Mouse (Mus musculus): ENCODE results near the gene Cacna2d4. TPM values are rescaled to one million over a fixed set of nuclear protein-coding genes. Genes with fewer than 3 reads are reported as not detected.
"Not testable (repeated sequence)": the region's sequence is repeated elsewhere in the genome, so short reads cannot be mapped to it uniquely, and the experiment has no call there.

The Cacna2d4 gene
- total RNA-seq, 2 experiments from 2014 or later: not detected

DNA sequence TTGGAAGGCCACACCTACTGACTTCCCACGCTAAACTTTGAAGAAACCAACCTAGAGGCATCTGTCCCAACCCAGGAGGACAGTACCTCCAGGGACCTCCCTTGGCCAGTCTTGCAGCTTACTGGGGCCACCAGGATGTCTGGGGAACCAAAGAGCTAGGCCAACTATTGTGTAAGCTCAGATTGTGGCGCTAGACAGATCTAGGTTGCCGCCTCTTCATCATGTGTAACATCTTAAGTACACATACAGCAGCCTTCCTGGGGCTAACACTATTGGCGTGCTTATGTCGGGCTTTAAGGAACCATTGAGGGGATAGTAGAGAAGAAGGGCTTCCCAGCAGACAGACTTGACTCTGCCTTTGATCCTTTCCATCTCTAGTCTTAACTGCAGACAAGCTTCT, 111.5 kb downstream of the Cacna2d4 start:
- DNase-seq: no peak

DNA sequence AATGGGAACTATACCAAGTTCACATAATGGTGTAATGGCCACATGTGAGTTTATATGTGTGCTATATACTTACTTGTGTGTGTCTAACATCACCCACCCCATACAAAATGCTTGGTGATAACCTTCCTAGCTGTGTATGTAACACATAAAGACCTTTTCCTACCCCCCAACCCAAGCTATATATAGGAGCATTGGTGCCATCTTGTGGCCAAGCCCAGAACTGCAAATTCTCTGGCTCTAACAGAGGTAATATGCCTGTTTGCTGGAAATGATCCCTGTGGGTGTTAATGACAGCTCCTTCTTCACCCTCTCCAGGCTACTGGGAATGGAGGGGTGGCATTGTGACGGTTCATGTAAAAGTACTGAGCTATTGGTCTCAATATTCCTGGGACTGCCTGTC, 111.9 kb downstream of the Cacna2d4 start:
- DNase-seq: peak; percentile 90

DNA sequence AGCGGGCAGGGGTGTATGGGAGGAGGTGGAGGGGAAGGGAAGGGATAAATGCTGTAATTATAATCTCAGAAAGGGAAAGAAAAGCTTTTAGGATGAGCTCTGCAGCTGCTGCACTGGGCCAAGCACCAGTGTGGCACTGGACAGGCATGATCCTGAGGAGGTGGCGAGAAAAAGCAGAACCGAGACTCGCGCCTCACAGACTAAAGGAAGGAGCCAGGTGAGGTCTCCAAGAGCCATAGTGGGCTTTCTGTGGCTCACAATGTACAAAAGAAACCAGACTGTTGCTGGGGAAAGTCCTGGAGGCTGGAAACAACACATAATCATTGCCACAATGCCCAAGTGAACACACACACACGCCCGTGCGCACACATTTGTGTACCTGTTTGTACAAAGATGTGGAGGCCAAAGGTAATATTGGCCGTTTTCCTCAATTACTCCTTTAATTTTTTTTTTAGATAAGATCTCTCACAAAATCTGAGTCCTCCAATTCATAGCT, 114.4 kb downstream of the Cacna2d4 start:
- DNase-seq: no peak

DNA sequence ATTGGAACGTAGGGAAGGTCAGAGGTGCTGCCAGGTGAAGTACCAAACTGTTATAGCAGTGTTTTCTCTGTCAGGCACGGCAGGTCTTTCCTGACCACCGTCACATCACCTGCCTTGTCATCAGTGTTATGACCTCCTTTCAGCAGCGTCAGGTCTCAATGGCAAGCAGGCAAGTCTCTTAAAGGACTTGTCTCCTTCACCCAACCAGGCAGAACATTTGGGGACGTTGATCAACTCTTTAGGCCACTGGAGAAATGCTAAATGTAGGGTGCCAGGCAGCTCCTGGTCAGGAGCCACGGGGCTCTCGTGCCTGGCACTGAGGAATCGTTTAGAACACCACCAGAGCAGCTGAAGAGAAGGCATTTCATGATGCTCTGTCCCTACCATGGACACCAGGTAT, 115.3 kb downstream of the Cacna2d4 start:
- no peak for DNase-seq

DNA sequence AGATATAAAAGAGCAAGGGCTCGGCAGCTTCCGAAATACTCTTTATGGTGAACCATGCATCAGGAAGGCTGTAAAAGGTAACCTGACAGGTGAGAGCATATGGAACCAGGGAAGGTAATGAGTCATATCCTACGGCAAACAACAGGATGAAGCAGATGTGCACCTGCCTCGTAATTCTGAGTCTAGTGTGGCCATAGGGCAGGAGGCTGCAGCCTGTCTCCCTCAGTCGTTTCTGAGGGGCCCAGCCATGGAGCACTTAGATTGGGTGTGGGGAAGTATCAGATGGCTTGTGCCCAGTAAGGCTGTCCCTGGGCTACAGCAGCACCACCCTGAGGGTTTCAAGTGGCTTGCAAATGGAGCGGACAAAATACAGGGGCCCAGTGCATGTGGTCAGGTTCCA, 116.2 kb downstream of the Cacna2d4 start:
- no peak for DNase-seq

DNA sequence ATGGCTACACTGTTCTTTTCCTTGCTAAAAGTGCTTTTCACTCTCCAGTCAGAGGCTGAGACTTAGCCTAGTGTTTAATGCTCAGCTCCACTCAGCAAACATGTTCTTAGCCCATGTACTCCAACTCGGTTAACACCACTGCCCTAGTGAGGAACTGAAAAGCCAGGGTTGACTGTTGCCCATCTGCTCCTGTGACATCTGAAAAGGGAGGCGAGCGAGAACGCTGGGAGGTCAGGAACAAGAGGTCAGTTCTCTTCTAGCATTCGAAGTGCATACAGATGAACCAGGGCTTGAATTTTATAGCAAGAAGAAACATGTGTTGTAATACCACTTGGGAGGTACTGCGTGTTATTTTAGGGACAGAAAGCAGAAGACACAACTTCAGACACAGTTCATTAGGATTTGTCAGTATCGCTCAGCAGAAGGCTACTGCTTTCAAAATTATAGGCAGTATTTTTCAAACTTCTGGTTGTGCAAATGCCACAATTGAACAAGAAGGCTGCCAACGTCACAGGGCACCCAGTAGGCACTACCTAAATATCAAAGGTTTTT, 121.8 kb downstream of the Cacna2d4 start:
- DNase-seq: no peak

DNA sequence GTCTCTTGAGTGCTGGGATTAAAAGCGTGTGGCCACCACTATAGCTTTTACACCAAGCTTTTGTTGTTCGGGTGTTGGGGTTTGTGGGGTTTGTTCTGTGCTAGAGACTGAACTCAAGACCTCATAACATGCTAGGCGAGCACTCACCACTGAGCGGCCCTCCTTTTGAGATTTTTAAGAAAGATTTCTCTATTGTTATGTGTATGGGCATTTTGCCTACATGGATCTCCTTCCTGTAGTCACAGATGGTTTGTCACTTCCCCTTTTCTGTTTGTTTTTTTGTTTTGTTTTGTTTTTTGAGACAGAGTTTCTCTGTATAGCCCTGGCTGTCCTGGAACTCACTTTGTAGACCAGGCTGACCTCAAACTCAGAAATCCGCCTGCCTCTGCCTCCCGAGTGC, 123.9 kb downstream of the Cacna2d4 start:
- not testable (repeated sequence) for DNase-seq

DNA sequence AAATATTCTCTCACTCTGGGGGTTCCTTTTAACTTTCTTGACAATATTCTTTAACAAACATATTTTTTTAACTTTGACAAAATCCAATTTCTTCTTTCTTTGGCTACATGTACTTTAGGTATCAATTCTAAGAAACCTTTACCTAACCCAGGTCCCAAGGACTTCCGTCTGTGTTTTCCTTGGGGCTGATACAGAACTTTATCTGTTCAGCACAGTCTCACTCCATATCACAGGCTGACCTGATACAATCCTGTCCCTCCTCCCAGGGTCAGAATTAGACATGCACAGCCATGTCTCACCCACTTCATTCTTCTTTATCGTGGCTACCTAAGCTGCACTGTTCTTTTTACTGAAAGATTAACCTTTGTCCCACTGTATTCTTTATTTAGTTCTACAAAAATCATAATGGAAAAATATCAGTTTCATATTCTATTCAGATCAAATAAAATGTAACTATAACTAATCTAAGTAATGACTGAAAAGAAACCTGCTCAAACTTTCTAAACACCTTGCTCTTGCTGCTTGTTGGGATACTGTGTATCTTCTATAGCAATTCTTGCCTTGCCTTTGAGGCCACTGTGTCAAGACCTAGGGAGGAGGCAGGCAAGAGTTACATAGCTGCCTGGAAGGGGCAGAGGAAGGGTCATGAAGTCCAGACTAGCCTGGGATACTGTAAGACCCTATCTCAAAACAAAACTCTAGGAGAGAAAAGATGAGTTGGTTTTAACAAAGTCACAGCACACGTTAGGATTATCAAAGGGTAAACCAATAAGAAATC, 124.8 kb downstream of the Cacna2d4 start:
- no peak for DNase-seq

DNA sequence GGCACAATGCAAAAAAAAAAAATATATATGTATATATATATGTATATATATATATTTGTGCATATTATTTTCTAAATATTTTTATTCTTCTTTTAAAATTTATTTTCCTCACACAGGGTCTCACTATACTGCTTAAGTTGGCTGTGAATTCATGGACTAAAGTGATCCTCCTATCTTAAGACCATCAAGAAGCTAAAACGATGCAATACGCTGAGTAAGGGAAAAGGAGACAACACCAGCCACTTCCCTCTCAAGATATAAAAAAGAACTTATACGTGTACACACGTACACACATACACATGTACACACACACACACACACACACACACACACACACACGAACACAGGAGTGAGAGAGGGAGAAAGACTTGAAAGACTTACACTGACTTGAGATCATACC, 127.3 kb downstream of the Cacna2d4 start:
- DNase-seq: no peak

DNA sequence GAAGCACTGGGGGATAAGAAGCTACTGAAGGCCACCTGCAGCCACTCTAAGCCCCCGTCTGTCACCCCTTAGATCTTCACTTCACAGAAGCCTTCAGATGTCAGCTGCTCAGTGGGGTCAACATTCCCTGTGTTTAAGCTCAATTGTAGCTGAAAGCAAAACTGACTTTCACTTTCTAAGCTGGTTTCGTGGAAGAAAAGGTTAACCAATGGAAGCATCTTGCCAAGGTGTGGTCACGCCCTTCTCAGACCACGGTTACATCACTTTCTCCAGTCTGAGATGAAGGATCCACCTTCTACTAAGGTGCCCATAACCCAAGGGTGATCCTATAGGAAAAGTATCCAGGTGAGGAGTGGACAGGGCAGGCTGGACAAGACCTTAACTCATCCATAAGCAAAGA, 130.5 kb downstream of the Cacna2d4 start:
- not testable (repeated sequence) for DNase-seq

DNA sequence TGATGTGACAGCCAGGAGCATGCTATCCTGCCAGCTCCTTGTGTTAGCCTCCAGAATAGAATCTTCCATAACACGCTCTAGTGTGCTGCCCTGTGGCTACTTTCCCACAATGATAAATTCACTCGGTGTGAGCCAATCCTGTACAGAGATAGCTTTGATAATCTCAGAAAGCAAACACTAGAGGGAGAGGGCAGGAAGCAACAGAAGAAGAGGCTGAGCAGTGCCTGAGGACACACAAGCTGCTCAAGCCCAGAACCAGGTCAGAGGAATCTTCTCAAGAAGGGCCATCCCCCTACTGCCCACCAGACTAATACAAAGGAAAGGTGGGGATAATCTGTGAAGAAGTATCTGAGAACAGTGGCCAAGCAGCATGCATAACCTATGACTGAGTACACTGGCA, 131.1 kb downstream of the Cacna2d4 start:
- DNase-seq: no peak

DNA sequence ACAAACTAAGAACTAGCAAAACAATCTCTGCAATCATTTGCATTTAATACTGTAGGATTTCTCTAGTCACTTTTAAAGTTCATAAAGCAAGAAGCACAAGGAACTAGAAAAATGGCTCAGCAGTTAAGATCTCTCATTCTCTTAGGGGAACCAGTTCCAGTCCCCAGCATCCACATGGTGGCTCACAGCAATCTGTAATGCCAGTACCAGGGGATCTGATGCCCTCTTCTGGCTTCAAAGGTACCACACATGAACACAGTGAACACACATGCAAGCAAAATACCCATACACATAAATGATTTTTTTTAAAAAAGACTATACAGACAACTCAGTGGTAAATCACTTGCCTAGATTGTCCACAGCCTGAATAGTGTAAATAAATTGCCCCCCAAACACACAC, 135.3 kb downstream of the Cacna2d4 start:
- no peak for DNase-seq

DNA sequence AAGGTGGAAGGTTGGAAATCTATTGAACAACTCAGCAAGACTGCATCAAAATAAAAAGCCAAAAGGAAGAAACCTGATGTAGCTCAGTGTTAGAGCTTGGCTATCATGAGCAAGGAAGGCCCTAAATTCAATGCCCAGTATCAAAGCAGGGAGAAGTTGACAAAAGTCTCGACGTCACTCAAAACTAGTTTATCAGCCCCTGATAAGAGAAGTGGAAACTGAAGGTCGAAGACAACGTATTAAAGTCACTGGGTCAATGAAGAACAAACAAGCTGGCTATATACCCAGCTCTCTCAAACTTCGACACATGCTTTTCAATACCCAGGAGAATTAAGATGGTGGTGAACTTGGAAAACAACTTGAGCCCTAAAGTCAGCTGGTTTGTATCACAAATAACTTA, 135.9 kb downstream of the Cacna2d4 start:
- no peak for DNase-seq

DNA sequence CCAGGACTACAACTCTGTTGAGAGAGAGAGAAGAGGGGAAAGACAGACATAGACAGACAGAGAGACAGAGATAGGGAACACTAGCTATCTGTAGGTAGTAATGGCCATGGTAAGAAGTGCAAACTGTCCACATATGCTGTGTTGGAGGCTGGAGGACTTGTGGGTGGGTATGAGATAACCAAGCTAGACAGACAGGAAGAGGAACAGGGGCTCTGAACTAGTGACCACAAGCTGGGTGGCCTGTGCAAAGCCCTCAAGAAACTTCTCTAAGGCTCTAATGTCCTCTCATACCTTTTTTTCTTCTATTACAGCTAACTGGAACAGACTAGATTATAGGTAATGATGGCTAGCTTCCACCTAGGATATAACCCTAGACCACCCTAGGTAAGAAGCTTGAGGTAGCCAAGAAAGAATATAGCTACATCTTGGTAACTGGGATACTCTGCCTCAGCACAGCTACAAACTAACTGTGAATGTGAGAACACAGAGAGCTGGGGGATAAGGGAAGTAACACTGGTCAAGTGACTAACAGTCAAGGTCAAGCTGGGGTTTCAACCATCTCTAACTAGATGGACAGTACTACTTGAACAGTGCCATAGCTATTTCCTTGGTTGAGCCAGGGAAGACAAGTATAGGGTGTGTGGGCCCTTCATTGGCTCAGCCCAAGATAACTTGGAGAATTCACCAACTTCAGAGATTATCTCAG, 136.8 kb downstream of the Cacna2d4 start:
- no peak for DNase-seq

DNA sequence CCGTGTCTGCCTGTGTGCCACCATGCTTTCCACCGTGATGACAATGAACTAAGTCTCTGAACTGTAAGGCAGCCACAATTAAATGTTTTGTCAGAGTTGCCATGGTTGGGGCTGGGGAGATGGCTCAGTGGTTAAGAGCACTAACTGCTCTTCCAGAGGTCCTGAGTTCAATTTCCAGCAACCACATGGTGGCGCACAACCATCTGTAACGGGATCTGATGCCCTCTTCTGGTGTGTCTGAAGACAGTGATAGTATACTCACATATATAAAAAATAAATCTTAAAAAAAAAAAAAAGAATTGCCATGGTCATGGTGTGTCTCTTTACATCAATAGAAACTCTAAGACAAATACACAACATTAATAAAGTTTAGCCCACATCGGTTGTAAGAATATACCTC, 138.7 kb downstream of the Cacna2d4 start:
- no peak for DNase-seq

DNA sequence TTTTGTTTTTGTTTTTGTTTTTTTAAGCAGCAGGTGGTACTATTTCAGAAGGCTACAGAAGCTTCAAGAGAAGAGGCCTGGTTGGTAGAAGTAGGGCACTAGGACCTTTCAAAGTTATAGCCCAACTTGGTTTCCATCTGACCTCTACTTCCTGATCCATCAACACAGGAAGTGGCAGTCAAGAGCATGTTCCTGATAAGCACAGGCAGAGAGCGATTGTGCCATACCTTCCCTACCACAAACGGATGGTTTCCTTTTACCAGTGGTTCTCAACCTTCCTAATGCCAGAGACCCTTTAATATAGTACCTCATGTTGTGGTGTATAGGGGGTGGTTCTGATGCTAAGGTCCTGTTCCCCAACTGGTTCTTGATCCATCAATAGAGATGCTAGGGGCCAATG, 141.3 kb downstream of the Cacna2d4 start:
- DNase-seq: no peak

DNA sequence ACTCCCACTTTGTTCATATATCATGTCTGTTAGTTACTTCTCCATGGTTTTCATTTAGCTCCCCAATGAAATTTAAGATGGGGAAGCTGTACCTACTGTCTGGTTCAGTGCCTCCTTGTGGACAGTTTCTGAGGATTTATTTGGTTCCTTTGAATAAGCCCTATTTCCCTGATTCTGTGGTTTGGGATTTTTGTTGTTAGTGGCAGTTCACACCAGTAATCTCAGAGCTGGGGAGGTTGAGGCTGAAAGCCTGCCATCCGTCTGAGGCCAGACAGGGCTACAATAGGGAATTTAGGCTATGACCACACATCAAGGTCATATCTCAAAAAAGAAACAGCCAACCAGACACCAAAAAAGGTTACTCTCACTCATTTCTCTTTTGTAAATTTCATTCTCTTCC, 142.3 kb downstream of the Cacna2d4 start:
- DNase-seq: no peak

DNA sequence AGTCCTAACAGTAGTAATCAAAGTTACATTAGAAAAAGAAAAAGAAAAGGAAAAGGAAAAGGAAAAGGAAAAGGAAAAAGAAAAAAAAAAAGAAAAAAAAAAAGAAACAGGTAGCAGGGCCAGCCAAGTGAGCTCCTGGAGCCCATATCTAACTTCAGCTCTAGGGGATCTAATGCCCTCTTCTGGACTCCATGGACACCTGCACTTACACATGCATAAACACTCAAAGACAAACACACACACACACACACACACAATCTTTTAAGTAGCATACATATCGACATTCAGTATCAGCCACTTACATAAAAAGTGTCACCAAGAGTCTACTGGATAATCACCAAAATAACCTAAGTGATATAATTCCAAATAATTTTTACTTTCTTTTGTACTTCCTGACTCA, 149.3 kb downstream of the Cacna2d4 start:
- DNase-seq: no peak

DNA sequence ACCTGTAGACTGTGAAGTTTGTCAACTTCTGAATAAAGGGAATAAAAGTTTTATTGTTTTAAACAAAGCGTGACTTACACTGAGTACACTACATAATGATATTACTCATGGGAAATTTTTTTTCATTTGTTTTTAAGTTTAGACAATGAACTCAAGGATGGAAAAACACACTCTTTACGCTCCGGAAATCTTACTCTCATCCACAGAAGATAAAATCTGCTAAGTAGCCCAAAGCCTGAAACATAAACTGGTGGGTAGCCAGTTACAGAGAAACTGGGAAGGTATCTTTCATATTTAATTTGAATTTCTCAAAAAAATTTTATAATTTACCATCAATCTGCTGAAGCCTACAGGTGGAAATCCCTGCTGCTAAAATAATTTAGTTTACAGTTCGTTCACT, 150.1 kb downstream of the Cacna2d4 start:
- DNase-seq: no peak

DNA sequence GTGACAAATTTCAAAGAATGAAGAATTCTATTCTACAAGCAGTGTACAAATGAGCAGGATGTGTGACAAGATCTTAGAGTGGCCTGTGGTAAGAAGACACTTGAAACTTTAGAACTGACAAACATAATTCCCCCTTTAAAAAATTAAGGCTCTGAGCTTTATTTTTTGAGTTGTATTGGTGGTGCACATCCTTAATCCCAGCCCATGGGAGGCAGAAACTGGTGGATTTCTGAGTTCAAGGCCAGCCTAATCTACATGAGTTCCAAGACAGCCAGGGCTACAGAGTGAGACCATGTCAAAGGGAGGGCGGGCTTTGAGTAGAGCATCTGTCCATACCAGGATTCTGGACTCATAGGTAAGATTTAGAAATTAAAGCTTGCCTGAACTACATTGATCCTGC, 150.5 kb downstream of the Cacna2d4 start:
- DNase-seq: no peak

DNA sequence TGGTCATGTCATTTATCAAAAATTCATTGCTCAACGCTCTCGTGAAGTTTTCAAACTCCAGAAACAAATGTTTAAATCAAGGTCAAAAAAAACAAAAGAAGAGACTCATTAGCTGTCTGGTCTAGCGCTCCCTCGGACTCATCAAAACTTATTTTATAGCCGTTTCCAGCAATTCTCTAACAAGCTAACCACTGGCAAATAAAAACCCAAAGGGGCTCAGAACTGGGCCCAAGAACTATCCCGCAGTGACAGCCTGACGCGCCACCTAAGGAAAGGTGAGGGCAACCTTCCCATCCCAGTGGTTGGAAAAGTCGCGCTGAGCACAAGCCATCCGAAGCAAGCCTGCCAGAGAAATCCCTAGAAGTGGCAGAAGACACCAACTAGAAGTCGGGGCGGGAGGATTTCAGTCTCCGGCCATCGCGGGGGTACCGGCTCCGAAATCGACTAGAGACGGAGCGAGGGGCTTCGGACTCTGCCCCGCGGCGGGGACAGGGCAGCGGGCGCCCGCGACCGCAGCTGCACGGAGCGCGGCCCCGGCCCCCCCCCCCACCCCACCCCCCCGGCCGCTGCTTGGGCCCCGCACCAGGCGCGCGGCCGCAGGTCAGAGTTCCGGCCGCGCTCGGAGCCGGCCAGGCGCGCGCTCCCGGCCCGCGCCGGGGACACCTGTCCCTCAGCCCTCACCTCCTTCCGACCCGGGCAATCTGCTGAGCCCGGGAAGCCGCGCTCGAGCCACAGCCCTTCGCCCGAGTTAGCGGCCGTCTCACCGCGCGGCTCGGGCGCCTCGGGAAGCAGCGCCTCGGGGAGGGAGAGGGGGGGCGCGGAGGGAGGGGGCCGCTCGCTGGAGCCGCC, 151.7 kb downstream of the Cacna2d4 start:
- peak; percentile 43 for DNase-seq

DNA sequence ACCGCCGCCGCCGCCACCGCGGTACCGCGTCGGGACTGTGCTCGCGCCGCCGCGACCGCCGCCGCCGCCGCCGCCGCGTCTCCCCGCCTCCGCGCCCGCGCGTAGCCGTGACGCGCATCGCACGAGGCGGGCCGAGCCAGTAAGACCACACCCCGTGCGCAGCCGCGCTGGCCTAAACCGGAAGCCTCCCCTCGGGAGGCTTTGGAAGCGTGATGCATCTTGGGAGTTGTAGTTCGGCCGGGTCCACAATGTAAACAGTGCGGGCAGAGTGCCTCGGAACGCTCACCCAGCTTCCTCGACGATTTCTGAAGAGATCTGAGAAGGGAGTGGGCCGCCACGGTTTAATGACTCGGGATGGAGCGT, 152.3 kb downstream of the Cacna2d4 start:
- peak; percentile 95 for DNase-seq

DNA sequence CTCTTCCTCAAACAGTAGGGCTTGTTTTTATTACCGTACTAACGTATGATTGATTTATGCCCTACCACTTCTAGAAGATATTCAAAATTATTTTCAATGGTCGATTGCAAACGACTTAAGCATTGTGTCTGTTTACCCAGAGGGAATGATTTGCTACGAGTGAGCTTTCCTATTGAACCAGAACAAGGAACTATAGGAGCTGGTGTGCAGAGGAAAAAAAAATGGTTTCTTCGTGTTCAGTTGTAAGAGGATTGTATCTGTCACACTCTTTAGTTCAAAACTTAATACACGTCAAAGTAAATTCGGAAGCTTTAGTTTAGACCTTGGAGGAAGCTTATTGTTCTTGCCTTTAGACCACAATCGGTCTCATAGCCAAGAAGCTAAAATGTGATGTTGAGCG, 152.8 kb downstream of the Cacna2d4 start:
- no peak for DNase-seq

Data from heart, postnatal 4 days (tissue).